Mouse (Mus musculus) cerebral cortex, adult 2 months (tissue): ENCODE measurements around the gene Zfp800.

Source experiments
- WGBS: fragments of 180-500 bp; shearing (Covaris S2); methylation state at CpG from one replicate; pipeline ENCODE4 v1.1.7; 2018; 5-methylcytosine and 5-hydroxymethylcytosine counted together

Zfp800 gene

DNA sequence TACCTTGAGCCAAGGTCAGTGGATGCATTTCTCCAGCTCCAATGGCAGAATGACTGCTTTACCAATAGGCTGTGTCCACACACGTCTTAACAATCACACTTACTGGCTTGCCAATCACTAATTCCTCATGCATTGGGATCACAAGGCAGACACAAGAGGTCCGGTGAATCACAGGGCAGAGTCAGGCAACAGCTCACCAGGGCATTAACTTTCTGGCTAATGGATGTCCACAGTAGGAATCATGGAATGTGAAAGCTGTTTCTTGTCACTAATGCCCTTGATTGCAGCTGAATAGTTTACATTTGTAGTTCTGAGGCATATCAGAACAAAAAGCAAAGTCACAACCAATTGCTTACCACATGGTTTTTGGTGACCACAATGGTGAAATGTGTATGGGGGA, 85.7 kb downstream of the Zfp800 start:
- 81% methylated on average over 2 of the region's 2 CpGs for WGBS

GRCm38 (mm10) chr6:28308929-28309328, 88.9 kb downstream of the Zfp800 start:
- 90% methylated on average over 3 of the region's 3 CpGs for WGBS

DNA sequence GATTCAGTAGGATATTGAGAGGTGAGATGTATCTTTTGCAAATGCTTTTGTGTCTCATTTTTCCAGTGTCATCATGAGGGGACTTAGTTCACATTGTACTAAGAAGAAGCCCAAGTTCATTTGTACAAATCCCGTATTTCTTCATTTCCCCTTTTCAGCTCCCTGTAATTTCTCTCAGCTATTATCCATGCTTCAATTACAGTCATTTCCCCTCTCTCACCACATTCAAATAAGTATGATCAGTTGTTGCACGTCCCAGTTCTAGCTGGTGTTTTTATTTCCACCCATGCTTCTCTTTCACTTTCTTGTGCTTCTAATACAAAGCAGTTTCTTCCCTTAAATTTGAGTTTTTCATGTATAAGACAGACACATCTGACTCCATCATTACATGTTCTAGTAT, 91.1 kb downstream of the Zfp800 start:
- 79% methylated on average over 2 of the region's 2 CpGs for WGBS

DNA sequence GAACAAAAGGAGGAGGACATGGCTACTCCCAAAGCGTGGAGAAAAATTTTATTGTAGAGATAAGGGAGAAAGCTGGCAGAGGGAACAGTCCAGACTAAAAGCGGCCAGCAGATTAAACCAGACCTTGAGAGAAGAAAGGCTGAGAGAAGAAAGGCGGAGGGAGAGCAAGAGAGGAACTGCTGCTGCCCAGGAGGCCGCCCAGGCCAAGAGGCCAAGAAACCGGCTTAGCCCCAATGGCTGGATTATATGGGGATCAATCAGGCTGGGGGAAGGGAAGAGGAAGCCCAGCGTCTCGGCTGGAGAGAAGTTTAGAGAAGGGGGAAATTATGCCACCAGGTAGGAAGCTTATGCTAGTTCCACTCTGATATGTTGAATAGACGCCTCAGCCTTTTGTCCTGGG, 101.5 kb downstream of the Zfp800 start:
- WGBS: 58% methylated on average over 8 of the region's 8 CpGs

DNA sequence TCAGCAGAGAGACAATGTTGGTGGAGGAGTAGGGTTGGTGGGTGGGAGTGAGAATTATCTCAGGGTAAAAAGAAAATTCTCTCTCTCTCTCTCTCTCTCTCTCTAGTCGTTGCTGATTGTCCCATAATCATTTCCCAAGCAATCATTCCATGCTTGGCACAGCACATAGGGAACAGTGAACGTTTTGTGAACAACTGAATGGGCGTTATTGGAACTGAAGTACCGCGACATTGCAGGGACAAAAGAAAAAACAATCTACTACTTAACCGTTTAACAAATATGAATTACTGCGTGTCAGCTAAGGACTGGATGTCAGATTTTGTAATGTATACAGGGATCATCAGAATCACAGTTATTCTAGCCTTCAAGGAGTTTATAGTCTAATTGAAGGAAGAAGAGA, 102.2 kb downstream of the Zfp800 start:
- 61% methylated on average over 7 of the region's 7 CpGs for WGBS

GRCm38 (mm10) chr6:28292810-28293209, 105.0 kb downstream of the Zfp800 start:
- WGBS: 83% methylated on average over 6 of the region's 6 CpGs

DNA sequence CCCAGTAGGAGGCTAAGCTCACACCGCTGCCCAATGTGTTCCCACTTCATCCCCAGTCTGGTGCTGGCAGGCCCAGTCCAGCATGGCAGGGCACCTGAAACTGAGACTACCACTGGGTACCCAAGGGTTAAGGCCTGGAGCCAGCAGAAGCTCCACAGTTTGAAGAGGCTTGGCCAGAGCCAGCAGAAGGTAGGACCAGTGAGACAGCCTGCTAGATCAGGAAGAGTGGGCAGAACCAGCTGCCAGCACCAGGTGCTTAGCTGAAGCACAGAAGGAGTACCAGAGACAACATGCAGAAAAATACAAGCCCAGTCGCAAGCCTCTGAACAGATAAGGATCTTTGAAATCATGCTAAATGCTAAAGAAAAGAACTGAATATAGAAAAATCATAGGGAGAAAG, 117.9 kb downstream of the Zfp800 start:
- 58% methylated on average over 2 of the region's 2 CpGs for WGBS

DNA sequence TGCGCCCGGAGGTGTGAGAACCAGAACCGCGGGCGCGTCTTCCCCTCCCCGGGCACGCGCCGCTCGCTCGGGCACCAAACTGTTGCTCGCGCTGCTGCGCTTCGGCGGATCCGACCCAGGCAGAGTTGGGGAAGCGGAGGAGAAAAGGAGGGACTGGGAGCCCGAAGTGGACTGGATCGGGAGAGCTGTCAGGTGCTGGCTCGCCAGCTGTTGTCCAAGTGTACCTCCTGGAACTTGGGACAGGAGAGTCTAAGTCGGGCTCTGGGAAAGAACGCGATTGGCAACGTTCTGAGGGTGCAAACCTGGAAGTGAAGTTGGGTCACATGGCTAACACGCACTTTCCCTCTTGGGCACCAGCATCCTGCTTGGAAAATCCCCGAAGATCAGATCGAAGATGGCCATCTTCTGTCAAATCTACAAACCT, 135.6 kb downstream of the Zfp800 start:
- under 1% methylated on average over 29 of the region's 29 CpGs for WGBS

- under 1% methylated on average over 131 of the region's 131 CpGs for WGBS
Measured at GRCm38 (mm10) chr6:28261307-28262197, 136.3 kb downstream of the Zfp800 start.

DNA sequence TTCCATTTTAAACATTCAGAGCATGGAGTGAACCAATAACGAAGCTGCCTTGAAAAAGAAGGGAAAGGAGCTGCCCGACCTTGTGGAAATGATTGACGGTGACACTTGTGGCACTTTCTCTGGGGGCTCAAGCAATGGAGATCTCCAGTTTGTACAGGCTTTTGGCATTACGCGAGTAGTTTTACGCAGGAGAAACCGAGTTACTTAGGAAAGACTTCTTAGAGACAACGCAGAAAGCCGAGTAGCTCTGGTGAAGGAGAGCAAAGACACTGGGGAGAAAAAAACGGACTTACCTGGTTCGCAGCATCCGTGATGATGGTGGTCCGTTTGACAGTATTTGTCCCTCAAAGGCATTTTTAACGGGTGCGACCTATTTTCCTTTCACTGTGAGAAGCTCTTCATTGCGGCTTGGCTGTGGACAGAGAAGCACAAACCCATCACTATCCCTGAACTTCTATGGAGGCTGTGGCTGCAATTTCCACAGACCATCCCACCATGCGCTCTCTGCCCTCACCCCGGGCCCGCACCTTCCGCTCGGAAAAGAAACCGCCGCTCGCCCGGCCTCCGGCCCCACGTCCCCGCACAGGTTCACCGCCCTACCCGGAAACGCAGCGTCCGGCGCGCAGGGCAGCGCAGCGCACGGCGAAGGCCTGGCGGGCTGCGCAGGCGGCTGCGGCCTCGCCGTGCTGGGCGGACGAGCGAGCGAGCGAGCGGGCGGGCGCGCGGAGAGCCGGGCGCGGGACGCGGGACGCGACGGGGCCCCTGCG, 137.2 kb downstream of the Zfp800 start:
- 3% methylated on average over 64 of the region's 64 CpGs for WGBS

DNA sequence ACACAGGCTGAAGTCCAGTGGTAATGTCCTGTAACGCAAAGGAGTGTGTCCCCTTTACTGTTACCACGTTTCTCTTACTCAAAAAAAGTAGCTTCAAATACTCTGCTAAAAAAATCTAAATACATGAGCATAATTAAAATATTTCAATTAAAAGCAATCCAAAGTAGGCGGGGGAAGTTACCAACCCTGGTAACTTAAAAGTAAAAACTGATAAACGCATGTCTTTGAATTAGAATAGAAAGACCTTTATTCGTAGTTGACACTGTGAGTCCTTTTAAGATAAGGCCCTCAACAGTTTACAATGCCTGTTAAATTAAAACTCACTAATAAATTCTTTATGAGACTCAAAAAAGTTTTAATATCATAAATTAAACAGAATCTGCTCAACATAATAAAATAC, 138.1 kb downstream of the Zfp800 start:
- WGBS: 95% methylated on average over 5 of the region's 5 CpGs

GRCm38 (mm10) chr6:28258440-28258839, 139.4 kb downstream of the Zfp800 start:
- WGBS: 71% methylated on average over 1 of the region's 1 CpGs

DNA sequence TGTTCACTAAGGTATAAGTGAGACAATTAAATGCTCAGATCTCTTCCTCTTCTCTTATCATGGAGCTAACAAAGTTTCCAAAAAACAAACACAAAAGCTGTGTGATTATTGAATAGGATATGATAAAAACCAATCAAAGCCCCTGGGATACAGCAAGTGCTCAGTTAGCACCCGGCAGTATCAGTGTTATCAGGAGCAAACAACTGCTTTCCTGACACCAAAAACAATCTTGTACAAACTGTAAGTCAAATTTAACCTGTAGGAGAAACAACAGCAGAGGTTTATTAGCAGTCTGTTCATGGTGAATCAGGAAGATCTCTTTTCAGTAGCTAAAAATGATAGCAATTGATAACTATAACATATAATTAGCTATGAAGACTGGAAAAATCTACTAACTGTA, 140.0 kb downstream of the Zfp800 start:
- 81% methylated on average over 1 of the region's 1 CpGs for WGBS

DNA sequence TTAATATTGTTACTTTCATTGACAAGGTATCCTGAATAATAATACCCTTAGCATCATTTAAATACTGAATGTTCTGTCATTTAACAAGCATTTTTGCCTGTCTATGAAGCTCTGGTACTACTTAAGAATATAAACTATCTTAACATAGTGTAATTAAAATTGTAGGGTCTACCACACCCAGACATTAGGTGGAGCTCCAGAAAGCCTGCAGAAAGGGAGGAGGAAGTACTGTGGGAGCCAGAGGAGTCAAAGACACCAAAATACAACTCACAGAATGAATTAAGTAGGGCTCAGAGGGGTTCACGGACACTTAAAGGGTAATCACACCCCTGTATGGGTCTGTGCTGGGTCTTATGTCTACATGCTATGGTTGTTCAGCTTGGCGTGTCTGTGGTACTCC, 149.6 kb downstream of the Zfp800 start:
- WGBS: 91% methylated on average over 2 of the region's 2 CpGs

DNA sequence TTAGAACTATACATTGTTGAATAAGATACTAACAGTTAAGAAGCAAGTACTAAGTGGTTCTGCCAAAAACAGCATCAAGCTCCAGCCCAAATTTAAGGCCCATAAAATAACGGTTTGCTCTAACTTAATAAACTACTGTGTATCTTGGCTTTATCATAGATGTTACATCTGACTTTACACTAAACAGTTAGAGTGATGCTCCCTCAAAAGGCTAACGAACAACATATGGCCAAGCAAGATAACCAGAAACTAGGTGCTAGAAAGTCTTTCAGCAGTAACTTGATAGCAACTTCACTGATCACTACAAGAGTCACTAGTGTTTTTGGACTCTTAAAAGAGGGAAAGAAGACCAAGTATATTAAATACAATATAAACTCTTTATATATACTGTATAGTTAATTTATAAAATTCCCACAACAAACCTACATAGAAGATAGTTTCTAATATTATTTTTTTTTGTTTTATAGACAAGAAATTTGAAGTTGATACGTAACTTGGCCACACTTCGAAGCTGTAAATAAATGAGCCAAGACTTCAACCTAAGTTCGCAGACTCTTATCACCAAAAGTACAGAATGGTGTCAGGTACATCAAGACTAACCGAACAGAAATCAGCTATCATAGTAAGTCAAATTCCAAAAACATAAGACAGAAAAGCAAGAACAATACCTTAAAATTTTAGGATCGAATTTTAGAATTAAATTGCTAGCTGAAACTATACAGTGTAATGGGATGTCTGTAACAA, 165.0 kb downstream of the Zfp800 start:
- 88% methylated on average over 7 of the region's 7 CpGs for whole genome bisulfite sequencing

DNA sequence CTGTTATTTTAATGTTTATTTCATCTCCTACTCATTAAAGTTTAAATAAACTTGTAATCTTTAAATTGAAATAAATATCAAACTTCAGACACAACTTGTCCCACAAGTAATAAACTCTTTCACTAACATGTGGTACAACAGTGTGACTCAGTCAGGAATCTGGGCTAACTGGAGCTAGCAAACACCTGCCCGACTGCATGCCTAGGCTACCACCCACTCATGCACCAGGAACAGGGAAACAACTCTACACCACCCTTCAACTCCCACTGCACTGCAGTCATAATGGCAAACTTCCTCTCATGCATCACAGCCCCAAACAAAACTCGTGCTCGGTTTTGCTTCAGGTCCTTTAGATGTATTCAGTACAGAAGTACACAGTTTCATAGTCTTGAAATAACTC, 169.7 kb downstream of the Zfp800 start:
- 56% methylated on average over 3 of the region's 3 CpGs for WGBS

- WGBS: 90% methylated on average over 4 of the region's 4 CpGs
Measured at GRCm38 (mm10) chr6:28221017-28221416, 176.8 kb downstream of the Zfp800 start.

- 79% methylated on average over 8 of the region's 8 CpGs for WGBS
Measured at GRCm38 (mm10) chr6:28218386-28218785, 179.4 kb downstream of the Zfp800 start.

- WGBS: under 1% methylated on average over 76 of the region's 87 CpGs
Measured at GRCm38 (mm10) chr6:28215268-28215954, 182.4 kb downstream of the Zfp800 start.

DNA sequence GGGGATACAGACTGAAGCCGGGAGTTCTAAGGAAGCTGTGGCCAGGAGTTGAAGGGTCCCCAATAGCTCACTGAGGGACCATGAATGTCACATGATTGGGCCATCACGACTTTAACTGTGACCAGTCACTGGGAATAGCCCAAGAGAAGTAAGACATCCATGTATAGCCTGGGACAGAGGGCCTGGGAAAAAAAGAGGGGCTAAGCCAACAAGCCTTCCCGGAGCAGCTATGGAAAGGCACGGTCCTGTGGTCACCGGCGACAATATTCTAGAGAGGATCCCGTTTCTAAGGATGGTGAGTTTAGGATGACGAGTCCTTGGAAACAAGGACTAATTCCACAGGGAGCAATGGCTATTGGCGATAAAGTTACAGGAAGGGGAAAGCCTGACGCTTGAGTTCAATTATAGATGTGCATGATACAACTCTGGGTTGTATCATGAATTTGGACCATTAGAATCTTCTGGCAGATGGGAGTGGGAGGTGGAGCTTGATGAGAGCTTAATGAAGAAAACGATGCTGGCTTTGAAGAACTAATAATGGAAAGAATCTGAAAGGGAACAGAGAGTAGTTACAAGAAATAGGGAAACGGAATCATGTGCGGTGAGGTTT, 183.0 kb downstream of the Zfp800 start:
- 38% methylated on average over 13 of the region's 13 CpGs for WGBS

DNA sequence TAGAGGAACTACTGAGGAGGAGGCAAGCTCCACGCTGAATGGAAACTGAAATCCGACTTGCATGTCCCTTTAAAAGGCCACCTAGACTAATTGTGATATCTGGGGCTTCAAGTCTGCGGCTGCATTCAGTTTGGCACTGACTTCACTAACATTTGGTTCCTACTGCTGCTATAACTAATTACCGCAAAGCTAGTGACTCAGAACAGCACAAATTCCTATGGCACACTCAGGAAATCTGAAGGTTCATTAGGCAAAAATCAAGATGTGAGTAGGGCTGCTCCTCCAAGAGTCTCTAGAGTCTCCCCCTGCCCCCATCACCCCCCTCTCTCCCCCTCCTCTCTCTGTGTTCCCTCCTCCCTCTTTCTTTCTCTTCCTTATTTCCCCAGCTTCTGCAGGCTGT, 194.4 kb downstream of the Zfp800 start:
- 24% methylated on average over 4 of the region's 4 CpGs for WGBS
